Mouse (Mus musculus) neutrophil, adult 65 days (primary cell): ENCODE data around the gene Slc39a5. TPM values are rescaled to one million over a fixed set of nuclear protein-coding genes. Genes with fewer than 3 reads are reported as not detected.

Source experiments
- total RNA-seq: library from RNA; stranded (reverse); gene quantifications from 2 replicates; pipeline ENCODE4 v1.2.4, GENCODE M21; 2023

Gene Slc39a5
- not detected in 2 replicates for total RNA-seq

DNA sequence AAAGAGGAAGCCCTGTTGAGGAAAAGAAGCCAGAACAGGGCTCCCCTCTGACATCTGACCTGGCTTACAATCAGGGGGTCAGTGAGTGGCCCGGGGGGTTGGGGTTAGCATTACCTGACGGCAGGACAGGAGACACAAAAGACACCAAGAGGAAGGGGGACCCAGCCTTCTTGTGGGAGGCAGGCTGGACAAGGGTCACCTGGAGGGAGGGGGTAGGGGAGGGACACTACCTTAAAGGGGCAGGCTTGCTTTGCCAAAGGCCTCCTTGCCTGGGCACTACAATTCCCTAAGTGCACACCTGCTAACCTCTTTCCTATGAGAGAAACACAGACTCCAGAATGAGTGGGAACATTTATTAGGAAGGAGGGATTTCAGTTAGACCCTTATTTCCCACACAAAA is at the start of gene Slc39a5:
TSS of gene Slc39a5 (minus strand) at position 174 of the 400 bp plus-strand sequence.

DNA sequence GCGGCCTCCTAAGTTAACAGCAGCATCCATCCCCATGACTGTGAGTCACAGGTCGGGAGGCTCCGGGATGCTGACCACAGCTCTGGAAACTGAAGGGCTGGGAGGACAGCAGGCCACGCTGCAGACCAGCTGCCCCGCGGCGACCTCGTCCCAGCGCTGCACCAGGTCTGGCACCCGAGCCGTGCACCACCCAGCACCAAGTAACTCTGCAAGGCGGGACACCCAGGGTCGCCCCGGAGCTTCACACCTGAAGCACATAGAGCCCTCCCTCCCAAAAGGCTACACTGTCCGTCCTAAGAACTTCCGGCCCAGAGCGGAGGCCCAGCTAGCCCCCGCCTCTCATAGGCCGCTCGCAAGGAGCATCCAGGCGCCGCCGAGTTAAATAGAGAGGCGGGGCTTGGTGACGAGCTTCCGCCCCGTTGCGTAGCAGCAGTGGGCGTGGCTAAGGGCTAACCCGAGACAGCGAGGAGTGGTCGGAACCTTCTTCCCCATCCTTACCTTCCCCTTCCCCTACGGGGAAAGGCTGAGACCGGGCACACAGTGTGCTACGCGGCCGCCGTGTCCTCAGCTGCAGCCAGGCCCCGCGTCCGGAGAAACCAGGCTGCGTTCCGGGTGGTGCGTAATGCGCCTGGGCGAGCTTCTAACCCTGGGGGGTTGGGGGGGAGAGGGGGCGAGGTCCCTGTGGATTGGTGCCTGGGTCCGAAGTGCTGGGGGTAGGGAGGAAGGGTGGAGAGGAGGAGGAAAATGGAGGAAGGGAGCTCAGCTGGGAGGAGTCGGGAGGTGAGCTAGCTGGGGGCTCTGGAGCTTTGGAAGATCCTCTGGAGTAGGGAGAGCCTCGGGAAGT is 10.4 kb upstream of the Slc39a5 start, which contains the start of the genes Nabp2 and Rnf41:
TSS of gene Nabp2 (minus strand) at position 282 of the 844 bp plus-strand sequence.
TSS of gene Rnf41 (plus strand) at position 447 of the 844 bp plus-strand sequence.

DNA sequence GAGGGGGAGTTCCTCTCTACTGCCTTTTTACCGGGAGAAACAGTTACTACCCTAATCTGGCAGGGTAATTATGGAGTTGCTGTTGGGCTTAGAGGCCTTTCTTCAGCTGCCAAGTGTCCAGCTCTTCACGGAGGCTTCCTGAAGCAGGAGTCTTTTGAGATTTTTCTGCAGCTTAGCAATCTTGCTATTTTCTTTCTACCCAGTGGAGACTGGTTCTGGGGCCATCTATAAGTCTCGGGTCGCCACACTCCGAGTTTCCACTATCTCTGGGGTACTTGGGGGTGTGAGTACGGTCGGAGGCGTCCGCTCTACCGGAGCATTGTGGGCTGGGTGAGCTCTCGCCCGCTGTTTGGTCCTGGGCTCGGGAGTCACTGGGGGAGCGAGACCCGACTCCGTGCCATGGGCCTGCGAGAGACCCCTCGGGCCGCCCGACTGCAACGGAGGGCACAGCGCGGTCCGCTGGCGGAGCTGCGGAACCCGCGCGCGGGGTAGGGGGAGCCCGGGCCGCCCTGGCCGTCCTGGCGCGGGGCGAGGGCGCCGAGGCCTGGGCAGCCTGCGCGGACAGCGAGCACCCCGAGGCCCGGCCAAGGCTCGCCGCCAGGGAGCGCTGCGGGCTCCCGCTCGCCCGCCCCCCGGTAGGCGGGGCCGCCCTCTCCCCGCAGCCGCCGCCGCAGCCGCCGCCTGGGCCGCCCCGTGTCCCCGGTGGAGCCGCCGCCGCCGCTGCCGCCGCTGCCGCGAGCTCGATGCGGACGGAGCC is 24.4 kb downstream of the Slc39a5 start, which contains the start of gene Ankrd52:
TSS of gene Ankrd52 (plus strand) at position 661 of the 757 bp plus-strand sequence.

DNA sequence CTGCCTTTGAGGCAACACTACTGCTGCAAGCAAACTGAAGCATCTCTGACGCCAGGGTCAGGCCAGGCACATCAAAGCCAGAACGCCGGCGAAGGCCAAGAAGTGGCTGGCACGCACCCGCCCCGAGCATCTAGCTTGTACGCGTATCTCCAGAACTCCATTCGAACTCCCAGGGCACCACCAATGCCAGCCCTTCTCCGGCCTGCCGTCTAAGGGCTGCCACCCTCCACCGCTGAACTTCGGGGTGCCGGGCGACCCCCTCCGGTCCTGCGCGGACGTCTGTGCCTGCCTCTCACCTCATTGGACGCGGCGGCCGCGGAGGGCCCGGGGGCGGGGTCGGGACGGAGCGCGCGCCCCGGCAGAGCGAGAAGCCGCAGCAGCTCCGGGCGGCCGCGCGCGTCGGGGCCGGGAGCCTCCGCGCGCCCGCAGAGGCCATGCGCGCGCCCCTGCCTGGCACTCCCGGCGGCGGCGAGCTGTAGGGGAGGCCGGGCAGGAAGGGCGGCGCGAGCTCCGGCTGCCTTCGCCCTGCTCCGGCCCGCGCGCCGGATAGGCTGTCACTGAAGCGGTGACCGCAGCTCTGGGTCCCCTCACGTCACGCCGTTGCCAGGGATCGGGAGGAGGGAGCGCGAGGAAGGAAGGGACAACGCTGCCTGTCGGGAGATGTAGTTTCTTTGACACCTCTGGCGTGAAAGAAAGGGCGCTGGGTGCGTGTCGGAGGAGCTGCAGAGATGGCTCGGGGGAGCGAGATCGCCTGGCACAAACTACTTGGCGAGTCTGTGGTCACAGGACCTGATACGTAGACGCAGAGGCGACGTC is 32.4 kb downstream of the Slc39a5 start, which contains the start of gene Coq10a:
TSS of gene Coq10a (minus strand) at position 596 of the 816 bp plus-strand sequence.

Other genes with a start within 250 kb of the Slc39a5 start
- gene Rbms2, start 220.9 kb downstream of the Slc39a5 start, total RNA-seq: 9.4 and 10.1 TPM in 2 replicates
- 1.4 TPM in 1 of 2 replicates, not detected in the other for gene Gls2, start 206.8 kb downstream of the Slc39a5 start, total RNA-seq
- gene Spryd4, start 189.4 kb downstream of the Slc39a5 start, total RNA-seq: 3.9 and 5.2 TPM in 2 replicates
- gene Mip, start 175.4 kb downstream of the Slc39a5 start, total RNA-seq: not detected in 2 replicates
- 21.0 and 30.8 TPM in 2 replicates for gene Timeless, start 169.2 kb downstream of the Slc39a5 start, total RNA-seq
- gene Apon, start 147.1 kb downstream of the Slc39a5 start, total RNA-seq: 0.44 TPM in 1 of 2 replicates, not detected in the other
- gene Apof, start 132.6 kb downstream of the Slc39a5 start, total RNA-seq: not detected in 2 replicates
- gene Stat2, start 130.7 kb downstream of the Slc39a5 start, total RNA-seq: 34.0 and 36.3 TPM in 2 replicates
- 0.79 and 1.2 TPM in 2 replicates for gene Il23a, start 102.5 kb downstream of the Slc39a5 start, total RNA-seq
- gene Pan2, start 97.9 kb downstream of the Slc39a5 start, total RNA-seq: 26.5 and 36.7 TPM in 2 replicates
- 25.3 and 30.7 TPM in 2 replicates for gene Cnpy2, start 78.8 kb downstream of the Slc39a5 start, total RNA-seq
- 85.9 and 94.3 TPM in 2 replicates for gene Cs, start 63.5 kb downstream of the Slc39a5 start, total RNA-seq
- 15.2 and 19.1 TPM in 2 replicates for gene Coq10a, start 32.2 kb downstream of the Slc39a5 start, total RNA-seq
- 29.8 and 44.1 TPM in 2 replicates for gene Ankrd52, start 24.1 kb downstream of the Slc39a5 start, total RNA-seq
- gene Nabp2, start 10.3 kb upstream of the Slc39a5 start, total RNA-seq: 23.4 and 31.8 TPM in 2 replicates
- 37.4 and 48.3 TPM in 2 replicates for gene Rnf41, start 10.4 kb upstream of the Slc39a5 start, total RNA-seq
- gene Smarcc2, start 58.0 kb upstream of the Slc39a5 start, total RNA-seq: 79.4 TPM in 2 replicates
- gene Myl6, start 92.9 kb upstream of the Slc39a5 start, total RNA-seq: 1,119 and 1,205 TPM in 2 replicates
- gene Myl6b, start 97.5 kb upstream of the Slc39a5 start, total RNA-seq: 1.9 and 2.0 TPM in 2 replicates
- gene Esyt1, start 124.6 kb upstream of the Slc39a5 start, total RNA-seq: 116 and 144 TPM in 2 replicates
- gene Zc3h10, start 146.5 kb upstream of the Slc39a5 start, total RNA-seq: 21.4 and 25.9 TPM in 2 replicates
- 1,166 and 1,291 TPM in 2 replicates for gene Rpl41, start 148.1 kb upstream of the Slc39a5 start, total RNA-seq
- gene Pa2g4, start 164.8 kb upstream of the Slc39a5 start, total RNA-seq: 28.5 and 31.0 TPM in 2 replicates
- gene Erbb3, start 188.4 kb upstream of the Slc39a5 start, total RNA-seq: 0.35 and 0.50 TPM in 2 replicates
- 150 and 359 TPM in 2 replicates for gene Rps26, start 225.5 kb upstream of the Slc39a5 start, total RNA-seq
- 0.16 TPM in 1 of 2 replicates, not detected in the other for gene Ikzf4, start 244.8 kb upstream of the Slc39a5 start, total RNA-seq